Mouse (Mus musculus) testis, postnatal 10 days (tissue): Measurements from ENCODE around the gene Raver2.
"Not testable (repeated sequence)": the region's sequence is repeated elsewhere in the genome, so short reads cannot be mapped to it uniquely, and the experiment has no call there.

Experiments
- DNase-seq: peaks from one replicate; pipeline ENCODE4 v3.0.0; 2021; ENCODE audit warnings: low spot score

Gene Raver2

GRCm38 (mm10) chr4:101068786-101069153, at the start of gene Raver2:
Gene Raver2 (plus strand): TSS chr4:101068983.
- DNase-seq: peak; percentile 88

GRCm38 (mm10) chr4:101020596-101020995, 48.2 kb upstream of the Raver2 start, which contains the start of gene Gm10577:
Gene Gm10577 (minus strand): TSS chr4:101020696.
- DNase-seq: no peak

- DNase-seq: no peak
Measured at GRCm38 (mm10) chr4:101026566-101026965, 42.2 kb upstream of the Raver2 start.

- no peak for DNase-seq
Measured at GRCm38 (mm10) chr4:101026995-101027394, 41.8 kb upstream of the Raver2 start.

GRCm38 (mm10) chr4:101027852-101028411, 40.9 kb upstream of the Raver2 start:
- DNase-seq: no peak

GRCm38 (mm10) chr4:101033047-101033446, 35.7 kb upstream of the Raver2 start:
- DNase-seq: no peak

GRCm38 (mm10) chr4:101035131-101035530, 33.7 kb upstream of the Raver2 start:
- DNase-seq: no peak

- DNase-seq: no peak
Measured at GRCm38 (mm10) chr4:101037156-101037555, 31.6 kb upstream of the Raver2 start.

- DNase-seq: no peak
Measured at GRCm38 (mm10) chr4:101043691-101044090, 25.1 kb upstream of the Raver2 start.

GRCm38 (mm10) chr4:101044149-101044548, 24.6 kb upstream of the Raver2 start:
- DNase-seq: no peak

GRCm38 (mm10) chr4:101046576-101046975, 22.2 kb upstream of the Raver2 start:
- DNase-seq: no peak

- DNase-seq: no peak
Measured at GRCm38 (mm10) chr4:101062146-101062545, 6.6 kb upstream of the Raver2 start.

- no peak for DNase-seq
Measured at GRCm38 (mm10) chr4:101066401-101066800, 2.4 kb upstream of the Raver2 start.

GRCm38 (mm10) chr4:101069154-101069971, 580 bp downstream of the Raver2 start:
- peak; percentile 72 for DNase-seq

- no peak for DNase-seq
Measured at GRCm38 (mm10) chr4:101071570-101071969, 2.8 kb downstream of the Raver2 start.

- no peak for DNase-seq
Measured at GRCm38 (mm10) chr4:101076425-101076824, 7.6 kb downstream of the Raver2 start.

- no peak for DNase-seq
Measured at GRCm38 (mm10) chr4:101080016-101080415, 11.2 kb downstream of the Raver2 start.

- no peak for DNase-seq
Measured at GRCm38 (mm10) chr4:101082176-101082888, 13.5 kb downstream of the Raver2 start.

- DNase-seq: no peak
Measured at GRCm38 (mm10) chr4:101084863-101085262, 16.1 kb downstream of the Raver2 start.

GRCm38 (mm10) chr4:101086040-101086439, 17.3 kb downstream of the Raver2 start:
- no peak for DNase-seq

GRCm38 (mm10) chr4:101087721-101088120, 18.9 kb downstream of the Raver2 start:
- no peak for DNase-seq

- DNase-seq: not testable (repeated sequence)
Measured at GRCm38 (mm10) chr4:101090630-101091029, 21.8 kb downstream of the Raver2 start.

GRCm38 (mm10) chr4:101093292-101093691, 24.5 kb downstream of the Raver2 start:
- DNase-seq: no peak
